Mouse (Mus musculus) myocyte (in vitro differentiated cells): ENCODE data around the gene Cdc34. TPM values are rescaled to one million over a fixed set of nuclear protein-coding genes. Genes with fewer than 3 reads are reported as not detected.

ENCODE experiments used
- H3K27me3 ChIP-seq: one replicate; pipeline ENCODE4 v1.6.1; 2011; ENCODE audit not compliant: control insufficient read depth, insufficient read depth, insufficient read length
- H3K36me3 ChIP-seq: one replicate; pipeline ENCODE4 v1.6.1; 2011; ENCODE audit not compliant: control insufficient read depth, insufficient read depth
- H3K4me2 ChIP-seq: one replicate; pipeline ENCODE4 v1.6.1; 2011; ENCODE audit warnings: low read depth, control low read depth
- H3K4me3 ChIP-seq: one replicate; pipeline ENCODE4 v1.5.1; 2011; ENCODE audit warnings: mild to moderate bottlenecking, control low read depth, moderate library complexity
- H3K79me2 ChIP-seq: one replicate; pipeline ENCODE4 v1.6.1; 2011; ENCODE audit not compliant: control insufficient read depth, insufficient read depth
- H3ac ChIP-seq: one replicate; pipeline ENCODE4 v1.6.1; 2011; ENCODE audit not compliant: control insufficient read depth, insufficient read length
- CEBPB ChIP-seq: IDR thresholded peaks from 2 replicates; pipeline ENCODE4 v1.6.1; 2011; ENCODE audit warnings: mild to moderate bottlenecking, moderate library complexity; ENCODE audit not compliant: poor library complexity, insufficient read depth, severe bottlenecking
- E2F4 ChIP-seq: IDR thresholded peaks from one replicate; pipeline ENCODE4 v1.6.1; 2011; ENCODE audit warnings: mild to moderate bottlenecking, control low read depth, moderate library complexity; ENCODE audit not compliant: insufficient read depth
- MAX ChIP-seq: IDR thresholded peaks from one replicate; pipeline ENCODE4 v1.6.1; 2011; ENCODE audit warnings: low read depth, mild to moderate bottlenecking, control low read depth
- MYOD1 ChIP-seq, 3 experiments: IDR thresholded peaks; one replicate each; pipeline ENCODE4 v1.6.1; 2011; ENCODE audit warnings: control low read depth in 2 of 3, low read depth in 2 of 3, mild to moderate bottlenecking in 2 of 3, moderate library complexity in 1 of 3; ENCODE audit not compliant: insufficient read length in 2 of 3, control insufficient read depth in 1 of 3
- MYOG ChIP-seq, 3 experiments: IDR thresholded peaks; one replicate each; pipeline ENCODE4 v1.6.1; 2011; ENCODE audit warnings: control low read depth in 2 of 3, low read depth in 2 of 3, mild to moderate bottlenecking in 2 of 3; ENCODE audit not compliant: insufficient read length in 2 of 3, control insufficient read depth in 1 of 3, insufficient read depth in 1 of 3
- POLR2A ChIP-seq: IDR thresholded peaks from one replicate; pipeline ENCODE4 v1.6.1; 2011; ENCODE audit warnings: low read depth, mild to moderate bottlenecking, control low read depth, moderate library complexity; ENCODE audit not compliant: insufficient read length
- POLR2AphosphoS2 ChIP-seq: IDR thresholded peaks from one replicate; pipeline ENCODE4 v1.6.1; 2011; ENCODE audit warnings: low read depth, control low read depth; ENCODE audit not compliant: insufficient read length
- REST ChIP-seq: IDR thresholded peaks from one replicate; pipeline ENCODE4 v1.6.1; 2011; ENCODE audit warnings: mild to moderate bottlenecking, control low read depth, moderate library complexity; ENCODE audit not compliant: insufficient read depth, insufficient read length
- SRF ChIP-seq: IDR thresholded peaks from one replicate; pipeline ENCODE4 v1.6.1; 2011; ENCODE audit warnings: low read depth; ENCODE audit not compliant: control insufficient read depth, insufficient read length
- TCF12 ChIP-seq: IDR thresholded peaks from one replicate; pipeline ENCODE4 v1.6.1; 2011; ENCODE audit warnings: mild to moderate bottlenecking, control low read depth; ENCODE audit not compliant: poor library complexity, insufficient read depth, severe bottlenecking
- TCF3 ChIP-seq: IDR thresholded peaks from one replicate; pipeline ENCODE4 v1.6.1; 2011; ENCODE audit warnings: low read depth, control low read depth; ENCODE audit not compliant: insufficient read length
- USF1 ChIP-seq: IDR thresholded peaks from one replicate; pipeline ENCODE4 v1.6.1; 2011; ENCODE audit warnings: low read depth, mild to moderate bottlenecking, control low read depth, moderate library complexity
- polyA plus RNA-seq: library from polyadenylated mRNA; unstranded; fragments of >200 nt; fragmentation: generic; extraction: Trizol; gene quantifications from one replicate; pipeline ENCODE4 v1.2.1, GENCODE M21; 2012; ENCODE audit warnings: missing spikeins

The Cdc34 gene
- polyA plus RNA-seq, 1 experiment = 299 TPM

DNA sequence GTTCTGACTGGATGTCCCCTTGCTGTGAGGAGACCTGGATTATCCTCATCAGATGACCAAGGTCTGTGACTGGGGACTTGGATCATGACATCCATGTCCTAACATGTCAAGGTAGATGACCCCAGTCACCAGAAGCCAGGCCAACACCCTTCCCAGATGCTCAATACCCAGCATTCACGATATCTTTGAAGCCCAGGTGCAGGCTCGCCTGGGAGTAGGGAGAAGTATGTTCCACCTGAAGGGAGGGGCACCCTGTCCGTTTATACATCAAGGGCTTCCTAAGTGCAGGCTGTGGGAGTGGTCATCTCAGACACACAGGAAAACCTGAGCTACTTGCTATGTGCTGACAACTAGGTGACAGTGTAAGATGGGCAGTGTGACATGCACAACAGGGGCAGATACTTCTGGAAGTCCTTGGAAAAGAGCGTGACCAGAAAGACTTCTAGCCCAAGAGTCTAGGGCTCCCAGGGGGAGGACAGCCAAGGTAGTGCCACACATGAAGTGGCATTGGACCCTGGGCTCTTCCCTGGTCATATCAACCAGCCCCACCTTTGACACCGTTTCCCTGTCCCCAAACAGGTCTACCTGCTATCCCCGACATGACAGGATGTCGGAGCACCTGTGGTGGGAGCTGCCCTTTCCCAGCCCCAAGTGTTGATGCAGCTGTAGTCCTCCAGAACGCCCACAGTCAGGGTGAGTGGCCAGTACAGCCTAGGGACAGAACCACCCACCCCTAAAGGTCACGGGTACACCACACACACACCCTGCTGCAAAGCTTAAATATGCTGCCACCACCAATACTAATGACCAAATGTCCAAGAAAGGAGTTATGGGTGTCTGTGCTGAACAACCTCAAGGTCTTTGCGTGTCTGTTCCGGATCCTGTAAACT is 1.1 kb upstream of the Cdc34 start:
- Histone ChIP-seq H3K4me3 (peak overlapping the region; percentile 98), H3K27me3 (no peaks in the 10 kb centered on the region), H3ac (peak overlapping the region; percentile 15), H3K79me2 (peaks cover 36% of the 10 kb centered on the region), H3K36me3 (peaks cover 11% of the 10 kb centered on the region), H3K4me2 (peak overlapping the region; percentile 92)
- TF ChIP-seq SRF (peak; percentile 28), CEBPB (no peak), MYOG (IDR thresholded peaks at IDR 0.05; ENCODE audit: control insufficient read depth in 1 of 3, insufficient read depth in 1 of 3, insufficient read length in 2 of 3, low read depth in 2 of 3) (peak in 1 of 3 experiments; percentile 41), MYOD1 (IDR thresholded peaks at IDR 0.05; ENCODE audit: control insufficient read depth in 1 of 3, insufficient read length in 2 of 3, low read depth in 2 of 3) (peak in 2 of 3 experiments; percentile 16 to 60)

DNA sequence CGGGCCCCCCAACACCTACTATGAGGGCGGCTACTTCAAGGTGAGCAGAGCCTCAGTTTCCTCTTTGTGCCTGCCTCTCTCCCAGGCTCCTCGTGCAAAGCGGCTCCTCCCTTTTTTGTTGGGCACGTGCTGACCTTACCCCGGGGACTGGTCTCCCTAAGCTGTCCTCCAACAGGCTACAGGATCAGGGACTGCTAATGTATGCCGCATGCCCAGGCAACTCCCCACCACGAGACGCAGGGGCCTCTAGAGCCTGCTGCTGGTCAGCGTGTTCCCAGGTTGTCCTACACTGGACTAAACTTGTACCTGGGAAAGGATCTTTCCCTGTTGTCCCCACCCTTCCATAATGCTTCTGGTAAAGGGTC is 538 bp downstream of the Cdc34 start:
- peaks cover 26% of the 10 kb centered on the region for H3K36me3 ChIP-seq
- peak overlapping the region; percentile 100 for H3K4me2 ChIP-seq
- no peak for TF ChIP-seq POLR2A
- TF ChIP-seq TCF12 = no peak
- TF ChIP-seq SRF = no peak
- no peak for TF ChIP-seq USF1
- TF ChIP-seq MYOG (IDR thresholded peaks at IDR 0.05; ENCODE audit: control insufficient read depth in 1 of 3, insufficient read depth in 1 of 3, insufficient read length in 2 of 3, low read depth in 2 of 3) = no peak
- TF ChIP-seq POLR2AphosphoS2 = no peak
- TF ChIP-seq MAX = no peak
- no peak for TF ChIP-seq MYOD1 (IDR thresholded peaks at IDR 0.05; ENCODE audit: control insufficient read depth in 1 of 3, insufficient read length in 2 of 3, low read depth in 2 of 3)
- TF ChIP-seq E2F4 = no peak
- no peaks in the 10 kb centered on the region for H3K27me3 ChIP-seq
- H3K79me2 ChIP-seq = peaks cover 42% of the 10 kb centered on the region
- H3ac ChIP-seq = peak overlapping the region; percentile 15
- H3K4me3 ChIP-seq = peak overlapping the region; percentile 98

- TF ChIP-seq E2F4 (no peak), SRF (no peak), MAX (no peak), CEBPB (no peak), POLR2A (peak; percentile 23), TCF12 (peak; percentile 68), MYOG (IDR thresholded peaks at IDR 0.05; ENCODE audit: control insufficient read depth in 1 of 3, insufficient read depth in 1 of 3, insufficient read length in 2 of 3, low read depth in 2 of 3) (peak in 2 of 3 experiments; percentile 68 to 74), TCF3 (no peak), MYOD1 (IDR thresholded peaks at IDR 0.05; ENCODE audit: control insufficient read depth in 1 of 3, insufficient read length in 2 of 3, low read depth in 2 of 3) (peak; percentile 59 to 77 (median 71)), REST (no peak), USF1 (no peak), POLR2AphosphoS2 (peak; percentile 27)
- Histone ChIP-seq H3K79me2 (peaks cover 42% of the 10 kb centered on the region), H3K4me3 (peak overlapping the region; percentile 98), H3ac (peak overlapping the region; percentile 15), H3K4me2 (peak overlapping the region; percentile 100), H3K36me3 (peaks cover 26% of the 10 kb centered on the region), H3K27me3 (no peaks in the 10 kb centered on the region)
Observed at GRCm38 (mm10) chr10:79682916-79683582, 1.1 kb downstream of the Cdc34 start.

DNA sequence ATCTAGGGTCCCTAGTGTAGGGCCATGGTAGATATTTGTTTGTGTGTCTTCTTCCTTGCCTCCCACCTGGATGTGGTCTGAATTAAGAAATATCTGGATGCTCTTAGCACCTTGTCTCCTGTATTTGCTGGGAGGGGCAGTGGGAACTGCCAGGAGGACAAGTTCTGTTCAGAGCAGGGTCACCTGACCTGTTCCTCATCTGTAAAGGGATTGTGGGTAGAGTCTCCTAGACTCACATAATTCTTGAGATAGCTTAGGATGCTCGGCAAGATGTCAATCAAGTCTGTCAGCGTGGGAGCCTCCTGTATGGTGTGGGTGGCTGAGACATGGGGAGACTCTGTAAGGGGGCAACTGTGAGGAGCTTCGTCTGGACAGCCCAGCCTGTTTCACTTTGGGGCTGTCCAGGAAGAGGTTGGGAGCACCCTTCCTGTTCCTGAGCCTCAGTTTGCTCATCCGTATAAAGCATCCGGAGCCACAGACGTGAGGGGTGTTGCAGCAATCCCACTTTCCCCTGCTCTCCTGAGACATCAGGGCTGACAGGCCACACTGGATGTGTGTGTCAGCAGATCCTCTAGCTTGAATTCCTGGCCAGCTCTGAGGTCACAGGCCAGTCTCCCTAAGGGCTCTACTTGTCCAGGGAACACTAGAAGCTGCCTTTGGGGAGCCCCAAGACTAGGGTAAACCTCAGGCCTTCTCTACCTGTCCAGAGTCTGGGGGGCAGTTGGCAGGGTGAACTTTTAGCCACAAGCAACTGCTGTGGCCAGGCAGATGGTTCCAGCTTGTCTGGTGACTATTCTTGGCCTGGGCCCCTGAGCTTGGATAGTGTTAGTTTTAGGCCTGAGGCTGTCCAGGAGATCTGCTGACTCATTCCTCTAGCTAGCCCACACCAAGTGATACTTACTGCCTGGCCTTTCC is 2.0 kb downstream of the Cdc34 start:
- H3K27me3 ChIP-seq = no peaks in the 10 kb centered on the region
- TF ChIP-seq USF1 (peak; percentile 39), E2F4 (no peak), TCF12 (peak; percentile 34), POLR2AphosphoS2 (peak; percentile 15), CEBPB (no peak), MAX (no peak), REST (no peak), SRF (no peak), POLR2A (no peak), MYOG (IDR thresholded peaks at IDR 0.05; ENCODE audit: control insufficient read depth in 1 of 3, insufficient read depth in 1 of 3, insufficient read length in 2 of 3, low read depth in 2 of 3) (peak; percentile 45 to 92 (median 74)), MYOD1 (IDR thresholded peaks at IDR 0.05; ENCODE audit: control insufficient read depth in 1 of 3, insufficient read length in 2 of 3, low read depth in 2 of 3) (peak in 2 of 3 experiments; percentile 41 to 78), TCF3 (no peak)
- peaks cover 30% of the 10 kb centered on the region for H3K36me3 ChIP-seq
- peaks cover 42% of the 10 kb centered on the region for H3K79me2 ChIP-seq
- H3K4me2 ChIP-seq = peak overlapping the region; percentile 100
- H3ac ChIP-seq = no peak overlapping the region
- H3K4me3 ChIP-seq = peak overlapping the region; percentile 98
